Mouse (Mus musculus) midbrain, embryonic 13.5 days (tissue): ENCODE data around the gene Cpe. TPM values are rescaled to one million over a fixed set of nuclear protein-coding genes. Genes with fewer than 3 reads are reported as not detected.

Experiments used
- ATAC-seq: fragments of 200-750 bp; cut with Nextera tagmentation; 2 replicates; pipeline ENCODE4 v1.8.0; 2017; ENCODE audit warnings: mild to moderate bottlenecking, moderate TSS enrichment, moderate library complexity
- H3K27ac ChIP-seq: fragments of 300-500 bp; sonication (generic); 2 replicates; pipeline ENCODE4 v1.5.1; 2015; ENCODE audit warnings: inconsistent platforms, mild to moderate bottlenecking, moderate library complexity
- H3K27me3 ChIP-seq: fragments of 300-500 bp; sonication (generic); 2 replicates; pipeline ENCODE4 v1.6.1; 2015; ENCODE audit warnings: mild to moderate bottlenecking, inconsistent platforms
- H3K36me3 ChIP-seq: fragments of 300-500 bp; sonication (generic); 2 replicates; pipeline ENCODE4 v1.6.1; 2015; ENCODE audit warnings: mild to moderate bottlenecking, inconsistent platforms
- H3K4me1 ChIP-seq: fragments of 300-500 bp; sonication (generic); replicated peaks from 2 replicates; pipeline ENCODE4 v1.6.1; 2015; ENCODE audit warnings: inconsistent platforms
- H3K4me2 ChIP-seq: fragments of 300-500 bp; sonication (generic); replicated peaks from 2 replicates; pipeline ENCODE4 v1.6.1; 2015; ENCODE audit warnings: moderate library complexity, mild to moderate bottlenecking, inconsistent platforms
- H3K4me3 ChIP-seq: fragments of 300-500 bp; sonication (generic); replicated peaks from 2 replicates; pipeline ENCODE4 v1.5.1; 2015; ENCODE audit warnings: mild to moderate bottlenecking, inconsistent platforms
- H3K9ac ChIP-seq: fragments of 300-500 bp; sonication (generic); replicated peaks from 2 replicates; pipeline ENCODE4 v1.6.1; 2015; ENCODE audit warnings: mild to moderate bottlenecking, inconsistent platforms
- H3K9me3 ChIP-seq: fragments of 300-500 bp; sonication (generic); 2 replicates; pipeline ENCODE4 v1.6.1; 2016; ENCODE audit warnings: mild to moderate bottlenecking, inconsistent platforms
- whole genome bisulfite sequencing: fragments of 180-500 bp; shearing (Covaris S2); methylation state at CpG from one replicate; pipeline ENCODE4 v1.1.7; 2015; 5-methylcytosine and 5-hydroxymethylcytosine counted together
- polyA plus RNA-seq: library from polyadenylated mRNA; unstranded; fragments of >200 nt; fragmentation: Nextera tagmentation; extraction: Ambion mirVana; gene quantifications from 2 replicates; pipeline ENCODE4 v1.2.1, GENCODE M21; 2015

Gene Cpe
- polyA plus RNA-seq, 1 experiment from 2014 or later = 676 TPM

- no peak for ATAC-seq
- H3K9ac ChIP-seq = no peak overlapping the region
- H3K36me3 ChIP-seq = no peaks in the 10 kb centered on the region
- H3K4me3 ChIP-seq = no peak overlapping the region
- H3K27ac ChIP-seq = no peak overlapping the region
- H3K4me2 ChIP-seq = no peak overlapping the region
- no peaks in the 10 kb centered on the region for H3K27me3 ChIP-seq
- H3K9me3 ChIP-seq = no peaks in the 10 kb centered on the region
- peaks cover 20% of the 10 kb centered on the region for H3K4me1 ChIP-seq
- WGBS = 98% methylated on average over 5 of the region's 5 CpGs
These were observed 46.4 kb downstream of the Cpe start for GRCm38 (mm10) chr8:64646421-64646820.

GRCm38 (mm10) chr8:64644108-64645005 is 48.5 kb downstream of the Cpe start:
- Histone ChIP-seq H3K4me3 (no peak overlapping the region), H3K9ac (no peak overlapping the region), H3K27me3 (no peaks in the 10 kb centered on the region), H3K9me3 (no peaks in the 10 kb centered on the region), H3K27ac (no peak overlapping the region), H3K4me1 (peaks cover 36% of the 10 kb centered on the region), H3K4me2 (no peak overlapping the region), H3K36me3 (no peaks in the 10 kb centered on the region)
- ATAC-seq = no peak
- 82% methylated on average over 12 of the region's 12 CpGs for WGBS

- ATAC-seq = no peak
- H3K36me3 ChIP-seq = no peaks in the 10 kb centered on the region
- no peaks in the 10 kb centered on the region for H3K9me3 ChIP-seq
- H3K27ac ChIP-seq = no peak overlapping the region
- WGBS = 88% methylated on average over 4 of the region's 4 CpGs
- H3K4me3 ChIP-seq = no peak overlapping the region
- no peak overlapping the region for H3K4me2 ChIP-seq
- peaks cover 36% of the 10 kb centered on the region for H3K4me1 ChIP-seq
- H3K9ac ChIP-seq = no peak overlapping the region
- no peaks in the 10 kb centered on the region for H3K27me3 ChIP-seq
These were observed 49.5 kb downstream of the Cpe start for GRCm38 (mm10) chr8:64643382-64643781.

GRCm38 (mm10) chr8:64642799-64643198 is 50.1 kb downstream of the Cpe start:
- Histone ChIP-seq H3K9ac (no peak overlapping the region), H3K36me3 (no peaks in the 10 kb centered on the region), H3K27ac (no peak overlapping the region), H3K9me3 (no peaks in the 10 kb centered on the region), H3K4me2 (no peak overlapping the region), H3K4me1 (peaks cover 31% of the 10 kb centered on the region), H3K4me3 (no peak overlapping the region), H3K27me3 (no peaks in the 10 kb centered on the region)
- no peak for ATAC-seq
- 93% methylated on average over 3 of the region's 3 CpGs for WGBS

- peak overlapping the region; percentile 57 for H3K27ac ChIP-seq
- H3K36me3 ChIP-seq = no peaks in the 10 kb centered on the region
- WGBS = 29% methylated on average over 1 of the region's 1 CpGs
- ATAC-seq = 0 out of 2 replicates have a peak, but pooled peaks have one; percentile 40
- no peak overlapping the region for H3K9ac ChIP-seq
- no peak overlapping the region for H3K4me2 ChIP-seq
- H3K9me3 ChIP-seq = no peaks in the 10 kb centered on the region
- no peaks in the 10 kb centered on the region for H3K27me3 ChIP-seq
- H3K4me3 ChIP-seq = no peak overlapping the region
- peaks cover 31% of the 10 kb centered on the region for H3K4me1 ChIP-seq
These were observed 52.3 kb downstream of the Cpe start for GRCm38 (mm10) chr8:64640599-64640998.

- Histone ChIP-seq H3K4me1 (peaks cover 29% of the 10 kb centered on the region), H3K4me3 (no peak overlapping the region), H3K27ac (no peak overlapping the region), H3K27me3 (no peaks in the 10 kb centered on the region), H3K9me3 (no peaks in the 10 kb centered on the region), H3K4me2 (no peak overlapping the region), H3K36me3 (no peaks in the 10 kb centered on the region), H3K9ac (no peak overlapping the region)
- 91% methylated on average over 5 of the region's 5 CpGs for WGBS
- ATAC-seq = no peak
These were observed 53.2 kb downstream of the Cpe start for GRCm38 (mm10) chr8:64639676-64640075.

GRCm38 (mm10) chr8:64634901-64635300 is 58.0 kb downstream of the Cpe start:
- H3K9ac ChIP-seq = no peak overlapping the region
- no peak overlapping the region for H3K27ac ChIP-seq
- no peaks in the 10 kb centered on the region for H3K27me3 ChIP-seq
- H3K9me3 ChIP-seq = no peaks in the 10 kb centered on the region
- H3K4me3 ChIP-seq = no peak overlapping the region
- no peak for ATAC-seq
- no peaks in the 10 kb centered on the region for H3K36me3 ChIP-seq
- 0 out of 2 replicates have a peak, but pooled peaks cover 6% of the 10 kb centered on the region for H3K4me1 ChIP-seq
- 93% methylated on average over 3 of the region's 3 CpGs for WGBS
- no peak overlapping the region for H3K4me2 ChIP-seq

GRCm38 (mm10) chr8:64634131-64634865 is 58.6 kb downstream of the Cpe start:
- ATAC-seq = no peak
- Histone ChIP-seq H3K27ac (no peak overlapping the region), H3K4me2 (no peak overlapping the region), H3K4me1 (peaks cover 7% of the 10 kb centered on the region), H3K36me3 (no peaks in the 10 kb centered on the region), H3K9me3 (no peaks in the 10 kb centered on the region), H3K27me3 (no peaks in the 10 kb centered on the region), H3K4me3 (no peak overlapping the region), H3K9ac (no peak overlapping the region)
- 60% methylated on average over 8 of the region's 8 CpGs for WGBS

- Histone ChIP-seq H3K4me2 (no peak overlapping the region), H3K9me3 (no peaks in the 10 kb centered on the region), H3K4me3 (no peak overlapping the region), H3K9ac (no peak overlapping the region), H3K4me1 (peaks cover 9% of the 10 kb centered on the region), H3K36me3 (0 out of 2 replicates have a peak, but pooled peaks cover 6% of the 10 kb centered on the region), H3K27ac (no peak overlapping the region), H3K27me3 (no peaks in the 10 kb centered on the region)
- 87% methylated on average over 4 of the region's 4 CpGs for whole genome bisulfite sequencing
- no peak for ATAC-seq
These were observed 60.7 kb downstream of the Cpe start for GRCm38 (mm10) chr8:64632169-64632568.

- H3K4me3 ChIP-seq = no peak overlapping the region
- no peak overlapping the region for H3K27ac ChIP-seq
- H3K27me3 ChIP-seq = no peaks in the 10 kb centered on the region
- peaks cover 9% of the 10 kb centered on the region for H3K4me1 ChIP-seq
- 81% methylated on average over 2 of the region's 2 CpGs for WGBS
- H3K4me2 ChIP-seq = no peak overlapping the region
- ATAC-seq = no peak
- no peaks in the 10 kb centered on the region for H3K9me3 ChIP-seq
- H3K36me3 ChIP-seq = 0 out of 2 replicates have a peak, but pooled peaks cover 7% of the 10 kb centered on the region
- no peak overlapping the region for H3K9ac ChIP-seq
These were observed 61.1 kb downstream of the Cpe start for GRCm38 (mm10) chr8:64631761-64632160.

- Histone ChIP-seq H3K27ac (no peak overlapping the region), H3K9me3 (no peaks in the 10 kb centered on the region), H3K4me1 (peaks cover 22% of the 10 kb centered on the region), H3K4me2 (no peak overlapping the region), H3K4me3 (no peak overlapping the region), H3K36me3 (0 out of 2 replicates have a peak, but pooled peaks cover 7% of the 10 kb centered on the region), H3K27me3 (no peaks in the 10 kb centered on the region), H3K9ac (no peak overlapping the region)
- WGBS = 79% methylated on average over 6 of the region's 6 CpGs
- ATAC-seq = peak; percentile 24; the same call in 1 of the 2 replicates
These were observed 63.7 kb downstream of the Cpe start for GRCm38 (mm10) chr8:64629034-64629760.
